Mouse (Mus musculus): Measurements from ENCODE around the gene Smim20. TPM values are rescaled to one million over a fixed set of nuclear protein-coding genes. Genes with fewer than 3 reads are reported as not detected.

Smim20 gene
- polyA plus RNA-seq (2012; rRNA removed; ENCODE audit: low replicate concordance) = 45.5 and 87.6 TPM in 2 replicates

GRCm38 (mm10) chr5:53266931-53267853 lies at the start of gene Smim20:
TSS of gene Smim20 (plus strand) at chr5:53267083.

Other genes with a start within 250 kb of the Smim20 start
- 0.23 and 0.62 TPM in 2 replicates for gene Slc34a2, start 229.0 kb upstream of the Smim20 start, polyA plus RNA-seq (2012; rRNA removed; ENCODE audit: low replicate concordance)
- gene Sel1l3, start 53.2 kb upstream of the Smim20 start, polyA plus RNA-seq (2012; rRNA removed; ENCODE audit: low replicate concordance) = 0.39 and 3.6 TPM in 2 replicates
- 20.8 and 31.1 TPM in 2 replicates for gene Rbpj, start 199.1 kb downstream of the Smim20 start, polyA plus RNA-seq (2012; rRNA removed; ENCODE audit: low replicate concordance)